Mouse (Mus musculus) neural tube, embryonic 14.5 days (tissue): ENCODE data around the gene Ino80b. TPM values are rescaled to one million over a fixed set of nuclear protein-coding genes. Genes with fewer than 3 reads are reported as not detected.

Experiments used
- ATAC-seq: fragments of 200-750 bp; cut with Nextera tagmentation; 2 replicates; pipeline ENCODE4 v1.8.0; 2017; ENCODE audit warnings: low read depth, mild to moderate bottlenecking, moderate TSS enrichment, moderate library complexity
- H3K27ac ChIP-seq: fragments of 300-500 bp; sonication (generic); 2 replicates; pipeline ENCODE4 v1.5.1; 2014; ENCODE audit warnings: low read depth, mild to moderate bottlenecking, control low read depth, low read length, moderate library complexity, mixed read lengths
- H3K27me3 ChIP-seq: fragments of 300-500 bp; sonication (generic); 2 replicates; pipeline ENCODE4 v1.6.1; 2014; ENCODE audit warnings: low read length; ENCODE audit not compliant: control insufficient read depth, insufficient read depth
- H3K36me3 ChIP-seq: fragments of 300-500 bp; sonication (generic); 2 replicates; pipeline ENCODE4 v1.6.1; 2014; ENCODE audit warnings: low read length, mixed read lengths; ENCODE audit not compliant: control insufficient read depth, insufficient read depth
- H3K4me1 ChIP-seq: fragments of 300-500 bp; sonication (generic); 2 replicates; pipeline ENCODE4 v1.6.1; 2014; ENCODE audit warnings: low read length; ENCODE audit not compliant: control insufficient read depth, insufficient read depth
- H3K4me2 ChIP-seq: fragments of 300-500 bp; sonication (generic); 2 replicates; pipeline ENCODE4 v1.6.1; 2014; ENCODE audit warnings: mild to moderate bottlenecking, low read depth, low read length, control low read depth
- H3K4me3 ChIP-seq: fragments of 300-500 bp; sonication (generic); 2 replicates; pipeline ENCODE4 v1.5.1; 2014; ENCODE audit warnings: low read depth, low read length, control low read depth, mixed read lengths
- H3K9ac ChIP-seq: fragments of 300-500 bp; sonication (generic); replicated peaks from 2 replicates; pipeline ENCODE4 v1.6.1; 2014; ENCODE audit warnings: low read depth, mild to moderate bottlenecking, control low read depth, low read length, mixed read lengths
- H3K9me3 ChIP-seq: fragments of 300-500 bp; sonication (generic); 2 replicates; pipeline ENCODE4 v1.6.1; 2016; ENCODE audit warnings: low read length; ENCODE audit not compliant: control insufficient read depth
- WGBS: fragments of 180-500 bp; shearing (Covaris S2); extraction: QIAGEN DNeasy Blood & Tissue Kit; methylation state at CpG from one replicate; pipeline ENCODE4 v1.1.7; 2014; 5-methylcytosine and 5-hydroxymethylcytosine counted together
- polyA plus RNA-seq: library from polyadenylated mRNA; unstranded; fragments of >200 nt; fragmentation: Nextera tagmentation; extraction: Ambion mirVana; gene quantifications from 2 replicates; pipeline ENCODE4 v1.2.1, GENCODE M21; 2014

Ino80b gene
- polyA plus RNA-seq, 1 experiment from 2014 or later: 13.5 TPM

- no peaks in the 10 kb centered on the region for H3K27me3 ChIP-seq
- H3K27ac ChIP-seq: peak overlapping the region; percentile 46; the same call in 1 of the 2 replicates
- no peaks in the 10 kb centered on the region for H3K36me3 ChIP-seq
- no peaks in the 10 kb centered on the region for H3K9me3 ChIP-seq
- peak overlapping the region; percentile 83 for H3K4me2 ChIP-seq
- peak overlapping the region; percentile 68 for H3K4me3 ChIP-seq
- WGBS: under 1% methylated on average over 30 of the region's 30 CpGs
- ATAC-seq: peak; percentile 12; the same call in 1 of the 2 replicates
- peaks cover 29% of the 10 kb centered on the region for H3K4me1 ChIP-seq
- H3K9ac ChIP-seq: peak overlapping the region; percentile 63
Measured at GRCm38 (mm10) chr6:83124851-83125312, 349 bp downstream of the Ino80b start.

GRCm38 (mm10) chr6:83122961-83123360 is 2.3 kb downstream of the Ino80b start:
- 65% methylated on average over 5 of the region's 5 CpGs for WGBS
- H3K4me1 ChIP-seq: peaks cover 35% of the 10 kb centered on the region

GRCm38 (mm10) chr6:83121863-83122710 is 3.1 kb downstream of the Ino80b start:
- peak overlapping the region; percentile 65 for H3K4me3 ChIP-seq
- H3K27me3 ChIP-seq: no peaks in the 10 kb centered on the region
- peaks cover 13% of the 10 kb centered on the region for H3K36me3 ChIP-seq
- H3K9me3 ChIP-seq: no peaks in the 10 kb centered on the region
- peaks cover 35% of the 10 kb centered on the region for H3K4me1 ChIP-seq
- peak; percentile 8; the same call in 1 of the 2 replicates for ATAC-seq
- peak overlapping the region; percentile 98 for H3K27ac ChIP-seq
- under 1% methylated on average over 48 of the region's 52 CpGs for WGBS
- H3K9ac ChIP-seq: peak overlapping the region; percentile 95
- peak overlapping the region; percentile 92 for H3K4me2 ChIP-seq

More at GRCm38 (mm10) chr6:83122961-83123360, 2.3 kb downstream of the Ino80b start:
- Histone ChIP-seq H3K27ac (peak overlapping the region; percentile 16; the same call in 1 of the 2 replicates), H3K9me3 (no peaks in the 10 kb centered on the region), H3K9ac (0 out of 2 replicates have a peak overlapping the region, but pooled peaks have one; percentile 11), H3K4me3 (peak overlapping the region; percentile 3; the same call in 1 of the 2 replicates), H3K27me3 (no peaks in the 10 kb centered on the region), H3K36me3 (peaks cover 9% of the 10 kb centered on the region), H3K4me2 (peak overlapping the region; percentile 92; the same call in 1 of the 2 replicates)
- ATAC-seq: no peak

- Histone ChIP-seq H3K4me3 (peak within 1 kb of the TSS; percentile 65), H3K27me3 (no peaks in the 10 kb centered on the region), H3K9me3 (no peaks in the 10 kb centered on the region), H3K4me2 (peak within 1 kb of the TSS; percentile 92), H3K4me1 (peaks cover 43% of the 10 kb centered on the region), H3K9ac (peak within 1 kb of the TSS; percentile 95), H3K36me3 (peaks cover 16% of the 10 kb centered on the region), H3K27ac (peak within 1 kb of the TSS; percentile 98)
- peak; percentile 94 for ATAC-seq
- under 1% methylated on average over 38 of the region's 38 CpGs for WGBS
Measured at GRCm38 (mm10) chr6:83120930-83121862, 4.0 kb downstream of the Ino80b start, which contains the start of gene Wbp1. Wbp1 (minus strand) TSS chr6:83121559.

GRCm38 (mm10) chr6:83119734-83120051 is 5.5 kb downstream of the Ino80b start:
- H3K27ac ChIP-seq: 0 out of 2 replicates have a peak overlapping the region, but pooled peaks have one; percentile 8
- no peak for ATAC-seq
- 66% methylated on average over 7 of the region's 7 CpGs for WGBS
- H3K36me3 ChIP-seq: peaks cover 16% of the 10 kb centered on the region
- H3K4me3 ChIP-seq: peak overlapping the region; percentile 65; the same call in 1 of the 2 replicates
- no peaks in the 10 kb centered on the region for H3K9me3 ChIP-seq
- peaks cover 45% of the 10 kb centered on the region for H3K4me1 ChIP-seq
- peak overlapping the region; percentile 95; the same call in 1 of the 2 replicates for H3K9ac ChIP-seq
- peak overlapping the region; percentile 92 for H3K4me2 ChIP-seq
- no peaks in the 10 kb centered on the region for H3K27me3 ChIP-seq

- Histone ChIP-seq H3K27me3 (no peaks in the 10 kb centered on the region), H3K4me2 (peak overlapping the region; percentile 92; the same call in 1 of the 2 replicates), H3K36me3 (peaks cover 16% of the 10 kb centered on the region), H3K9me3 (no peaks in the 10 kb centered on the region), H3K4me1 (peaks cover 41% of the 10 kb centered on the region), H3K4me3 (peak overlapping the region; percentile 65; the same call in 1 of the 2 replicates), H3K9ac (no peak overlapping the region), H3K27ac (no peak overlapping the region)
- 82% methylated on average over 14 of the region's 14 CpGs for WGBS
- ATAC-seq: no peak
Measured at GRCm38 (mm10) chr6:83118825-83119733, 6.2 kb downstream of the Ino80b start.

GRCm38 (mm10) chr6:83118369-83118768 is 6.9 kb downstream of the Ino80b start:
- peaks cover 37% of the 10 kb centered on the region for H3K4me1 ChIP-seq

GRCm38 (mm10) chr6:83117616-83118015 is 7.6 kb downstream of the Ino80b start:
- Histone ChIP-seq H3K27me3 (no peaks in the 10 kb centered on the region), H3K4me3 (no peak overlapping the region), H3K27ac (no peak overlapping the region), H3K4me1 (peaks cover 29% of the 10 kb centered on the region), H3K9me3 (no peaks in the 10 kb centered on the region), H3K36me3 (peaks cover 16% of the 10 kb centered on the region), H3K9ac (no peak overlapping the region), H3K4me2 (no peak overlapping the region)
- no peak for ATAC-seq
- 89% methylated on average over 13 of the region's 13 CpGs for WGBS

More at GRCm38 (mm10) chr6:83118369-83118768, 6.9 kb downstream of the Ino80b start:
- Histone ChIP-seq H3K36me3 (peaks cover 16% of the 10 kb centered on the region), H3K27ac (no peak overlapping the region), H3K27me3 (no peaks in the 10 kb centered on the region), H3K9ac (no peak overlapping the region), H3K4me3 (no peak overlapping the region), H3K4me2 (no peak overlapping the region), H3K9me3 (no peaks in the 10 kb centered on the region)
- WGBS: 82% methylated on average over 11 of the region's 11 CpGs
- no peak for ATAC-seq
